Mouse (Mus musculus): ENCODE measurements around the gene Focad. TPM values are rescaled to one million over a fixed set of nuclear protein-coding genes. Genes with fewer than 3 reads are reported as not detected.
"Not testable (repeated sequence)": the region's sequence is repeated elsewhere in the genome, so short reads cannot be mapped to it uniquely, and the experiment has no call there.

The Focad gene
- polyA plus RNA-seq, 1 experiment from 2014 or later: 16.9 TPM

DNA sequence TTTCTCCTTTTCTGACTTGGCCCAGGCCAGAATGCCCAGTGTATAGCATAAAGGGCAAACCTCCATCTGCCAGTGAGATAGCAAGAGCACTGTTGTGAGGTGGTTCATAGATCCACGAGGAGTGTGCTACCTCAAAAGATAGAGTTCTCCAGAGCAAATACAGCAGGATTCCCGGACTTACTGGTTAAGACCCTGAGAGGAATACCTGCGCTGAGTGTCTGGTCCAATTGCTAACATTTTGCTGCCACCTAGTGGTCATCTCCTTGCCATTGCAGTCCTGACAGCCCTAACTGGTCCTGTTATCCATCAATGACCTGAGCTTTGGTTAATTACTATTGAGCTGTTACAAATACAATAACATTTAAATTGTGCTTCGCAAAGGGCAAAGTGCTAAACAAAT lies 256.5 kb downstream of the Focad start:
- 3% methylated on average over 4 of the region's 4 CpGs for WGBS
- Histone ChIP-seq H3K27me3 (no peaks in the 10 kb centered on the region), H3K36me3 (no peaks in the 10 kb centered on the region), H3K4me2 (replicated peaks) (no peak overlapping the region), H3K4me3 (replicated peaks) (no peak overlapping the region), H3K27ac (replicated peaks) (no peak overlapping the region), H3K9me3 (replicated peaks) (no peaks in the 10 kb centered on the region), H3K4me1 (no peaks in the 10 kb centered on the region), H3K9ac (no peak overlapping the region)
- no peak for ATAC-seq (ENCODE audit: insufficient number of reproducible peaks, low FRiP score, low TSS enrichment, low read depth)

GRCm38 (mm10) chr4:88356652-88357051 lies 262.2 kb downstream of the Focad start:
- Histone ChIP-seq H3K27ac (replicated peaks) (no peak overlapping the region), H3K9me3 (replicated peaks) (no peaks in the 10 kb centered on the region), H3K9ac (no peak overlapping the region), H3K36me3 (no peaks in the 10 kb centered on the region), H3K27me3 (no peaks in the 10 kb centered on the region), H3K4me2 (replicated peaks) (no peak overlapping the region), H3K4me3 (replicated peaks) (no peak overlapping the region), H3K4me1 (no peaks in the 10 kb centered on the region)
- 57% methylated on average over 2 of the region's 2 CpGs for WGBS
- ATAC-seq (ENCODE audit: insufficient number of reproducible peaks, low FRiP score, low TSS enrichment, low read depth): no peak

DNA sequence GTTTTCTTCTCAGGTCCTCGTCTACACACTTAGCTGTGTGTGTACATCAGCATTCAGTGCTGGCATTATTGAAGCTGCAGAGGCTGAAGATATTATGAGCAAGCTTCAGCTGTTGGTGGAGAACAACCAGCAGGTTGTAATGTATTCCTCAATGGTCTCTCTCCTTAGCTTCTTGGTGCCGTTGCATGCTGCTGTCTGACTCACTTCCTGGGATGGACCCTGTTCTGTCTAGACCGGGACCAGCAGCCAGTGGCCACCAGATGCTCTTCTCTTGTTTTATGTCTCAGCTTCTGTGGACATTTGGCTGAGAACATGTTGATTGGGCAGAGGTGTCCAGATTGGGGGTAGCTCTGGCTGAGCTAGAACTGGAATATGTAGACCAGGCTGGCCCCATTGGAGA lies 263.0 kb downstream of the Focad start:
- Histone ChIP-seq H3K9ac (no peak overlapping the region), H3K27me3 (no peaks in the 10 kb centered on the region), H3K27ac (replicated peaks) (no peak overlapping the region), H3K36me3 (no peaks in the 10 kb centered on the region), H3K4me3 (replicated peaks) (no peak overlapping the region), H3K4me1 (no peaks in the 10 kb centered on the region), H3K4me2 (replicated peaks) (no peak overlapping the region), H3K9me3 (replicated peaks) (no peaks in the 10 kb centered on the region)
- 92% methylated on average over 3 of the region's 3 CpGs for WGBS
- ATAC-seq (ENCODE audit: insufficient number of reproducible peaks, low FRiP score, low TSS enrichment, low read depth): no peak

GRCm38 (mm10) chr4:88369951-88370350 lies 275.5 kb downstream of the Focad start:
- no peak overlapping the region for H3K4me3 ChIP-seq (replicated peaks)
- no peaks in the 10 kb centered on the region for H3K27me3 ChIP-seq
- H3K36me3 ChIP-seq: no peaks in the 10 kb centered on the region
- no peak for ATAC-seq (ENCODE audit: insufficient number of reproducible peaks, low FRiP score, low TSS enrichment, low read depth)
- H3K9ac ChIP-seq: no peak overlapping the region
- WGBS: 86% methylated on average over 6 of the region's 6 CpGs
- H3K4me2 ChIP-seq (replicated peaks): no peak overlapping the region
- no peak overlapping the region for H3K27ac ChIP-seq (replicated peaks)
- H3K4me1 ChIP-seq: no peaks in the 10 kb centered on the region
- H3K9me3 ChIP-seq (replicated peaks): no peaks in the 10 kb centered on the region

DNA sequence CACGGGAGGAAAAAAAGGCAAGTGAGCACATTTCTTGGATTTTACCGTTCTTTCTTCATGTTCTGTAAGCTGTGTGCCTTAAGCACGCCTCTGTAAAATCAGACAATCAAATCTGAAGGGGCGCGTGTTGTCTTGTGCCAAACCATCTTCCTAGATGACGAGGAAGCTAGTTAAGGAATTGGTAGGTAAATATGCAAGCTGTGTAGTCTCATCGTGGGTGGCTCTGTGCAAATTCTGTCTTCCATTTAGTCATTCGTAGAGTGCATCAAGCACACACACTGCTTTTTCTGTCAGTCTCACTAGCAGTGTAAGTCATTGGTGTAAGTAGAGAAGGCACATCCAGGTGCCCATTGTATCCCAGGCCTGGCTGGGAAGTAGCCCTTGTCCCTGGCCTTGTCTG lies 276.4 kb downstream of the Focad start:
- 77% methylated on average over 8 of the region's 8 CpGs for WGBS

GRCm38 (mm10) chr4:88372293-88373224 lies 278.1 kb downstream of the Focad start:
- H3K9me3 ChIP-seq (replicated peaks): no peaks in the 10 kb centered on the region
- H3K4me2 ChIP-seq (replicated peaks): no peak overlapping the region
- ATAC-seq (ENCODE audit: insufficient number of reproducible peaks, low FRiP score, low TSS enrichment, low read depth): no peak
- H3K9ac ChIP-seq: no peak overlapping the region
- H3K4me1 ChIP-seq: no peaks in the 10 kb centered on the region
- H3K27ac ChIP-seq (replicated peaks): no peak overlapping the region
- 80% methylated on average over 18 of the region's 18 CpGs for WGBS
- H3K36me3 ChIP-seq: no peaks in the 10 kb centered on the region
- no peaks in the 10 kb centered on the region for H3K27me3 ChIP-seq
- H3K4me3 ChIP-seq (replicated peaks): no peak overlapping the region

More for the DNA sequence above, 276.4 kb downstream of the Focad start:
- Histone ChIP-seq H3K4me2 (replicated peaks) (no peak overlapping the region), H3K4me1 (no peaks in the 10 kb centered on the region), H3K36me3 (no peaks in the 10 kb centered on the region), H3K4me3 (replicated peaks) (no peak overlapping the region), H3K9ac (no peak overlapping the region), H3K27me3 (no peaks in the 10 kb centered on the region), H3K27ac (replicated peaks) (no peak overlapping the region), H3K9me3 (replicated peaks) (no peaks in the 10 kb centered on the region)
- no peak for ATAC-seq (ENCODE audit: insufficient number of reproducible peaks, low FRiP score, low TSS enrichment, low read depth)

- Histone ChIP-seq H3K36me3 (0 out of 2 replicates have a peak, but pooled peaks cover 5% of the 10 kb centered on the region), H3K9me3 (replicated peaks) (no peaks in the 10 kb centered on the region), H3K27ac (replicated peaks) (no peak overlapping the region), H3K4me1 (no peaks in the 10 kb centered on the region), H3K4me3 (replicated peaks) (no peak overlapping the region), H3K27me3 (no peaks in the 10 kb centered on the region), H3K4me2 (replicated peaks) (no peak overlapping the region), H3K9ac (no peak overlapping the region)
- 89% methylated on average over 1 of the region's 1 CpGs for WGBS
- no peak for ATAC-seq (ENCODE audit: insufficient number of reproducible peaks, low FRiP score, low TSS enrichment, low read depth)
These were observed 295.6 kb downstream of the Focad start for GRCm38 (mm10) chr4:88390036-88390435.

DNA sequence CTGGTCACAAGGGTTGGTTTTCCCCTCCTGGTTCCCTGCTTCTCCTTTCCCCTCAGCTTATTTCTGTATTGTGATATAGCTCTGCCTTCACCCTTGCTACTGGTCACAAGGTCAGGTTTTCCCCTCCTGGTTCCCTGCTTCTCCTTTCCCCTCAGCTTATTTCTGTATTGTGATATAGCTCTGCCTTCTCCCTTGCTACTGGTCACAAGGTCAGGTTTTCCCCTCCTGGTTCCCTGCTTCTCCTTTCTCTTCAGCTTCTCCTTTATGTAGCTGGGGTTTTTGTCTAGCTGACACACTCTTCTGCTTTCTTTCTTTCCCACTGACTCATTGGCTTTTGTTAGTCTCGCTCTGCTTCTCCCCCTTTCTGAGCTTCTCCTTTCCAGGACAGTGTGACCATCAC lies 296.2 kb downstream of the Focad start:
- not testable (repeated sequence) for ATAC-seq (ENCODE audit: insufficient number of reproducible peaks, low FRiP score, low TSS enrichment, low read depth); H3K9me3 ChIP-seq (replicated peaks); H3K27ac ChIP-seq (replicated peaks); H3K4me3 ChIP-seq (replicated peaks); H3K36me3 ChIP-seq; H3K27me3 ChIP-seq; H3K9ac ChIP-seq; H3K4me2 ChIP-seq (replicated peaks); H3K4me1 ChIP-seq
- WGBS: 72% methylated on average over 1 of the region's 1 CpGs

DNA sequence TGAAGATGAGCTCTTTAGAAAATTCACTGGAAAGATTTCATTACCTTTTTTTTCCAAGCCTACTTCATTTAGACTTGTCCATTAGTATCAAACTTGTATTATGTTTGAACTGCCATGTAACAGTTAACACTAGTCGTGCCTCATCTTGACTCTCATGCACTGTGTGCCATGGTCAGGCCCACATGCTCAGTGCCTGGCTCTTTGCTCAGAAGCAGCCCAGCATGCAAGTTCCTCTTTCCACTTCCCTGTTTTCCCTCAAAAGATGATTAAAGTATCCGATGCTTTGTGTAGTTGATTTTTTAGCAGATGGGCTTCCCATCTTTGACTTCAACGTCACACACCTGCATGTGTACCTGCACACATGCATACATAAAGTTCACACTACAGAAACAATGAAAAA lies 301.3 kb downstream of the Focad start:
- Histone ChIP-seq H3K4me2 (replicated peaks) (no peak overlapping the region), H3K4me1 (no peaks in the 10 kb centered on the region), H3K9ac (no peak overlapping the region), H3K27me3 (no peaks in the 10 kb centered on the region), H3K9me3 (replicated peaks) (no peaks in the 10 kb centered on the region), H3K36me3 (0 out of 2 replicates have a peak, but pooled peaks cover 5% of the 10 kb centered on the region), H3K27ac (replicated peaks) (no peak overlapping the region), H3K4me3 (replicated peaks) (no peak overlapping the region)
- 93% methylated on average over 3 of the region's 3 CpGs for WGBS
- no peak for ATAC-seq (ENCODE audit: insufficient number of reproducible peaks, low FRiP score, low TSS enrichment, low read depth)

DNA sequence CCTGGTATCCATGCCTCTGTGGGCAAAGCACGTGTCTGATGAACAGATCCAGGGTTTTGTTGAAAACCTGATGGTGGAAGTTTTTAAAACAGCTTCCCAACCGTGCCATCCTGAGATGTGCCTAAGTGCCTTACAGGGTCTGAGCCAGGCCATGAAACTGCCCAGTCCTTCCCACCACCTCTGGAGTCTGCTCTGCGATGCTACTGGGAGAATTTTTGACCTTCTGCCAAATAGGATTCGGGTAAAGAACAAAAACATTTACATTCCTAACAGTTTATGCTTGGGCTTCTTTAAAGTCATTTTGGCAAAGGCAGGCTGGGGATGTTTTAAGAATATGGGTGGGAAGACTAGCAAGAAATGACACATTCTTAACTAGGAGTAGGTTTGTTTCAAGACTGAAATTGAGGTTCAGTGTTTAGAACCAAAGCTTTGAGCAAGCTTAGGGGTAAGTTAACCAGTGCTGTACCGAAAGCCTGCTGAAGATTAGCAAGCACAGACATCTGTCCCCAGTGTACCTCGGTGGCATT lies 302.6 kb downstream of the Focad start:
- no peaks in the 10 kb centered on the region for H3K27me3 ChIP-seq
- 0 out of 2 replicates have a peak, but pooled peaks cover 5% of the 10 kb centered on the region for H3K36me3 ChIP-seq
- WGBS: 59% methylated on average over 6 of the region's 6 CpGs
- no peak overlapping the region for H3K4me3 ChIP-seq (replicated peaks)
- H3K9ac ChIP-seq: no peak overlapping the region
- no peaks in the 10 kb centered on the region for H3K4me1 ChIP-seq
- no peak overlapping the region for H3K27ac ChIP-seq (replicated peaks)
- ATAC-seq (ENCODE audit: insufficient number of reproducible peaks, low FRiP score, low TSS enrichment, low read depth): no peak
- H3K9me3 ChIP-seq (replicated peaks): no peaks in the 10 kb centered on the region
- H3K4me2 ChIP-seq (replicated peaks): no peak overlapping the region

GRCm38 (mm10) chr4:88400302-88400991 lies 306.0 kb downstream of the Focad start:
- Histone ChIP-seq H3K4me2 (replicated peaks) (no peak overlapping the region), H3K4me1 (no peaks in the 10 kb centered on the region), H3K9me3 (replicated peaks) (no peaks in the 10 kb centered on the region), H3K27ac (replicated peaks) (no peak overlapping the region), H3K4me3 (replicated peaks) (no peak overlapping the region), H3K27me3 (no peaks in the 10 kb centered on the region), H3K36me3 (no peaks in the 10 kb centered on the region), H3K9ac (no peak overlapping the region)
- WGBS: 81% methylated on average over 9 of the region's 9 CpGs
- ATAC-seq (ENCODE audit: insufficient number of reproducible peaks, low FRiP score, low TSS enrichment, low read depth): no peak

All from embryonic facial prominence, embryonic 15.5 days (tissue).